Mouse (Mus musculus) inflammation-experienced regulatory T-cells (primary cell): ENCODE results near the gene Elovl3. TPM values are rescaled to one million over a fixed set of nuclear protein-coding genes. Genes with fewer than 3 reads are reported as not detected.

Source experiments
- polyA plus RNA-seq, 2 experiments: library from polyadenylated mRNA; unstranded; fragments of 100-300 nt; shearing (Covaris generic); gene quantifications; one replicate each; pipeline ENCODE4 v1.2.1; 2017

Elovl3 gene
- not detected for polyA plus RNA-seq

GRCm38 (mm10) chr19:46131694-46132525 is at the start of gene Elovl3:
Elovl3 (plus strand) TSS chr19:46131897.

GRCm38 (mm10) chr19:46147511-46148371 is 16.0 kb downstream of the Elovl3 start, which contains the start of gene Pitx3:
Pitx3 (minus strand) TSS chr19:46148326.

GRCm38 (mm10) chr19:46152127-46152803 is 20.6 kb downstream of the Elovl3 start, which contains the start of gene Gbf1:
Gbf1 (plus strand) TSS chr19:46152509.

Other genes with a start within 250 kb of the Elovl3 start
- 10 to 100 TPM; 10.5 to 15.7 TPM for gene Armh3, start 133.4 kb upstream of the Elovl3 start, polyA plus RNA-seq
- gene Hps6, start 128.4 kb upstream of the Elovl3 start, polyA plus RNA-seq = 10 to 100 TPM; 14.9 to 16.5 TPM
- 10 to 100 TPM; 43.5 to 60.9 TPM for gene Pprc1, start 87.0 kb upstream of the Elovl3 start, polyA plus RNA-seq
- gene Ldb1, start 86.7 kb upstream of the Elovl3 start, polyA plus RNA-seq = 100 to 1,000 TPM; 232 to 298 TPM
- 10 to 100 TPM; 75.5 to 93.8 TPM for gene Nolc1, start 56.0 kb upstream of the Elovl3 start, polyA plus RNA-seq
- under 1 TPM in 1 of 2 experiments, not detected in 1; 0.27 TPM for gene Pitx3, start 16.4 kb downstream of the Elovl3 start, polyA plus RNA-seq
- gene Gbf1, start 20.6 kb downstream of the Elovl3 start, polyA plus RNA-seq = 10 to 100 TPM; 57.4 to 61.6 TPM
- 100 to 1,000 TPM in 1 of 2 experiments, 10 to 100 TPM in 1; 87.1 to 102 TPM for gene Nfkb2, start 172.4 kb downstream of the Elovl3 start, polyA plus RNA-seq
- 1 to 10 TPM; 4.2 to 7.8 TPM for gene Psd, start 195.3 kb downstream of the Elovl3 start, polyA plus RNA-seq
- 10 to 100 TPM; 15.7 to 16.8 TPM for gene Fbxl15, start 196.3 kb downstream of the Elovl3 start, polyA plus RNA-seq
- 10 to 100 TPM; 32.0 to 45.8 TPM for gene Cuedc2, start 206.8 kb downstream of the Elovl3 start, polyA plus RNA-seq
- gene Mfsd13a, start 209.2 kb downstream of the Elovl3 start, polyA plus RNA-seq = 1 to 10 TPM; 6.5 to 8.3 TPM
- under 1 TPM; 0.21 to 0.57 TPM for gene 2310034G01Rik, start 218.4 kb downstream of the Elovl3 start, polyA plus RNA-seq